Mouse (Mus musculus) limb, embryonic 12.5 days (tissue): ENCODE measurements at regions not wholly inside any gene's neighbourhood (a gene's known extent, or its start where the extent isn't known, plus 50 kb on each side); places are given as distances from the start of the nearest gene placed in this dataset.

ENCODE experiments used
- ATAC-seq: fragments of 200-750 bp; cut with Nextera tagmentation; 2 replicates; pipeline ENCODE4 v1.8.0; 2017; ENCODE audit warnings: low read depth, moderate TSS enrichment; ENCODE audit not compliant: insufficient number of reproducible peaks, insufficient read depth, low FRiP score, low TSS enrichment
- H3K27ac ChIP-seq: fragments of 300-500 bp; sonication (generic); 2 replicates; pipeline ENCODE4 v1.5.1; 2016; ENCODE audit warnings: mild to moderate bottlenecking, moderate library complexity
- H3K27me3 ChIP-seq: fragments of 300-500 bp; sonication (generic); 2 replicates; pipeline ENCODE4 v1.6.1; 2016; ENCODE audit warnings: mild to moderate bottlenecking, moderate library complexity
- H3K36me3 ChIP-seq: fragments of 300-500 bp; sonication (generic); 2 replicates; pipeline ENCODE4 v1.6.1; 2016; ENCODE audit warnings: mild to moderate bottlenecking, moderate library complexity
- H3K4me1 ChIP-seq: fragments of 300-500 bp; sonication (generic); replicated peaks from 2 replicates; pipeline ENCODE4 v1.6.1; 2016
- H3K4me2 ChIP-seq: fragments of 300-500 bp; sonication (generic); 2 replicates; pipeline ENCODE4 v1.6.1; 2016; ENCODE audit warnings: mild to moderate bottlenecking, moderate library complexity
- H3K4me3 ChIP-seq: fragments of 300-500 bp; sonication (generic); replicated peaks from 2 replicates; pipeline ENCODE4 v1.5.1; 2016; ENCODE audit warnings: mild to moderate bottlenecking
- H3K9ac ChIP-seq: fragments of 300-500 bp; sonication (generic); replicated peaks from 2 replicates; pipeline ENCODE4 v1.6.1; 2016; ENCODE audit warnings: mild to moderate bottlenecking, moderate library complexity
- H3K9me3 ChIP-seq: fragments of 300-500 bp; sonication (generic); 2 replicates; pipeline ENCODE4 v1.6.1; 2016; ENCODE audit warnings: mild to moderate bottlenecking, moderate library complexity
- WGBS: fragments of 180-500 bp; shearing (Covaris S2); methylation state at CpG from one replicate; pipeline ENCODE4 v1.1.7; 2016; 5-methylcytosine and 5-hydroxymethylcytosine counted together

GRCm38 (mm10) chr12:16260981-16261380 lies 349.8 kb downstream of the Lpin1 start:
- Histone ChIP-seq H3K9ac (no peak overlapping the region), H3K9me3 (no peaks in the 10 kb centered on the region), H3K36me3 (no peaks in the 10 kb centered on the region), H3K27ac (no peak overlapping the region), H3K4me1 (no peaks in the 10 kb centered on the region), H3K4me2 (no peak overlapping the region), H3K27me3 (no peaks in the 10 kb centered on the region), H3K4me3 (no peak overlapping the region)
- 61% methylated on average over 8 of the region's 8 CpGs for WGBS
- no peak for ATAC-seq

- no peak for ATAC-seq
- Histone ChIP-seq H3K9me3 (no peaks in the 10 kb centered on the region), H3K9ac (no peak overlapping the region), H3K27me3 (no peaks in the 10 kb centered on the region), H3K4me3 (no peak overlapping the region), H3K4me1 (no peaks in the 10 kb centered on the region), H3K36me3 (no peaks in the 10 kb centered on the region), H3K27ac (no peak overlapping the region), H3K4me2 (no peak overlapping the region)
- WGBS = 86% methylated on average over 2 of the region's 2 CpGs
These were observed 350.3 kb downstream of the Lpin1 start for GRCm38 (mm10) chr12:16260501-16260900.

GRCm38 (mm10) chr12:16250621-16251020 lies 360.1 kb downstream of the Lpin1 start:
- Histone ChIP-seq H3K27ac (no peak overlapping the region), H3K36me3 (no peaks in the 10 kb centered on the region), H3K9me3 (no peaks in the 10 kb centered on the region), H3K4me2 (no peak overlapping the region), H3K4me1 (no peaks in the 10 kb centered on the region), H3K9ac (no peak overlapping the region), H3K27me3 (no peaks in the 10 kb centered on the region), H3K4me3 (no peak overlapping the region)
- no peak for ATAC-seq
- 80% methylated on average over 1 of the region's 1 CpGs for WGBS

GRCm38 (mm10) chr12:16250096-16250495 lies 360.7 kb downstream of the Lpin1 start:
- H3K4me1 ChIP-seq = no peaks in the 10 kb centered on the region

GRCm38 (mm10) chr12:16239792-16240191 lies 371.0 kb downstream of the Lpin1 start:
- no peaks in the 10 kb centered on the region for H3K36me3 ChIP-seq
- ATAC-seq = no peak
- H3K27ac ChIP-seq = no peak overlapping the region
- no peaks in the 10 kb centered on the region for H3K27me3 ChIP-seq
- no peak overlapping the region for H3K9ac ChIP-seq
- no peak overlapping the region for H3K4me2 ChIP-seq
- no peaks in the 10 kb centered on the region for H3K9me3 ChIP-seq
- H3K4me3 ChIP-seq = no peak overlapping the region
- 65% methylated on average over 5 of the region's 5 CpGs for WGBS
- H3K4me1 ChIP-seq = no peaks in the 10 kb centered on the region

More at GRCm38 (mm10) chr12:16250096-16250495, 360.7 kb downstream of the Lpin1 start:
- Histone ChIP-seq H3K4me2 (no peak overlapping the region), H3K9me3 (no peaks in the 10 kb centered on the region), H3K9ac (no peak overlapping the region), H3K36me3 (no peaks in the 10 kb centered on the region), H3K4me3 (no peak overlapping the region), H3K27ac (no peak overlapping the region), H3K27me3 (no peaks in the 10 kb centered on the region)
- 92% methylated on average over 5 of the region's 5 CpGs for WGBS
- no peak for ATAC-seq

- no peaks in the 10 kb centered on the region for H3K9me3 ChIP-seq
- no peaks in the 10 kb centered on the region for H3K36me3 ChIP-seq
- no peak overlapping the region for H3K9ac ChIP-seq
- 89% methylated on average over 5 of the region's 5 CpGs for WGBS
- H3K4me1 ChIP-seq = no peaks in the 10 kb centered on the region
- H3K4me2 ChIP-seq = no peak overlapping the region
- H3K4me3 ChIP-seq = no peak overlapping the region
- no peak for ATAC-seq
- no peak overlapping the region for H3K27ac ChIP-seq
- H3K27me3 ChIP-seq = no peaks in the 10 kb centered on the region
These were observed 373.3 kb downstream of the Lpin1 start for GRCm38 (mm10) chr12:16237498-16237897.

GRCm38 (mm10) chr12:16233559-16233958 lies 377.2 kb downstream of the Lpin1 start:
- no peak overlapping the region for H3K4me2 ChIP-seq
- H3K36me3 ChIP-seq = no peaks in the 10 kb centered on the region
- no peaks in the 10 kb centered on the region for H3K9me3 ChIP-seq
- no peak overlapping the region for H3K9ac ChIP-seq
- H3K27me3 ChIP-seq = no peaks in the 10 kb centered on the region
- H3K27ac ChIP-seq = no peak overlapping the region
- no peaks in the 10 kb centered on the region for H3K4me1 ChIP-seq
- no peak overlapping the region for H3K4me3 ChIP-seq
- 76% methylated on average over 3 of the region's 3 CpGs for whole genome bisulfite sequencing
- no peak for ATAC-seq

- no peak overlapping the region for H3K4me2 ChIP-seq
- no peak overlapping the region for H3K27ac ChIP-seq
- H3K4me3 ChIP-seq = no peak overlapping the region
- no peaks in the 10 kb centered on the region for H3K27me3 ChIP-seq
- WGBS = 90% methylated on average over 8 of the region's 8 CpGs
- no peaks in the 10 kb centered on the region for H3K9me3 ChIP-seq
- H3K4me1 ChIP-seq = no peaks in the 10 kb centered on the region
- no peak for ATAC-seq
- no peaks in the 10 kb centered on the region for H3K36me3 ChIP-seq
- H3K9ac ChIP-seq = no peak overlapping the region
These were observed 377.9 kb downstream of the Lpin1 start for GRCm38 (mm10) chr12:16232828-16233227.

GRCm38 (mm10) chr12:16232051-16232450 lies 378.7 kb downstream of the Lpin1 start:
- Histone ChIP-seq H3K4me1 (no peaks in the 10 kb centered on the region), H3K9me3 (no peaks in the 10 kb centered on the region), H3K27me3 (no peaks in the 10 kb centered on the region), H3K4me3 (no peak overlapping the region), H3K9ac (no peak overlapping the region), H3K4me2 (no peak overlapping the region), H3K27ac (no peak overlapping the region), H3K36me3 (no peaks in the 10 kb centered on the region)
- 75% methylated on average over 2 of the region's 2 CpGs for WGBS
- no peak for ATAC-seq

- Histone ChIP-seq H3K4me2 (no peak overlapping the region), H3K36me3 (no peaks in the 10 kb centered on the region), H3K27ac (no peak overlapping the region), H3K4me3 (no peak overlapping the region), H3K9ac (no peak overlapping the region), H3K9me3 (no peaks in the 10 kb centered on the region), H3K27me3 (no peaks in the 10 kb centered on the region), H3K4me1 (no peaks in the 10 kb centered on the region)
- WGBS = 85% methylated on average over 2 of the region's 2 CpGs
- ATAC-seq = no peak
These were observed 379.7 kb downstream of the Lpin1 start for GRCm38 (mm10) chr12:16231093-16231492.

GRCm38 (mm10) chr12:16225428-16225827 lies 385.3 kb downstream of the Lpin1 start:
- H3K4me1 ChIP-seq = no peaks in the 10 kb centered on the region
- H3K9ac ChIP-seq = no peak overlapping the region
- no peak for ATAC-seq
- H3K4me3 ChIP-seq = no peak overlapping the region
- no peaks in the 10 kb centered on the region for H3K27me3 ChIP-seq
- H3K9me3 ChIP-seq = no peaks in the 10 kb centered on the region
- no peak overlapping the region for H3K4me2 ChIP-seq
- 90% methylated on average over 2 of the region's 2 CpGs for WGBS
- H3K27ac ChIP-seq = no peak overlapping the region
- no peaks in the 10 kb centered on the region for H3K36me3 ChIP-seq

GRCm38 (mm10) chr12:16222836-16223450 lies 387.8 kb downstream of the Lpin1 start:
- Histone ChIP-seq H3K4me1 (no peaks in the 10 kb centered on the region), H3K36me3 (no peaks in the 10 kb centered on the region), H3K9ac (no peak overlapping the region), H3K4me3 (no peak overlapping the region), H3K9me3 (no peaks in the 10 kb centered on the region), H3K27ac (no peak overlapping the region), H3K4me2 (no peak overlapping the region), H3K27me3 (no peaks in the 10 kb centered on the region)
- ATAC-seq = no peak
- WGBS = 75% methylated on average over 9 of the region's 9 CpGs
